Mouse (Mus musculus): ENCODE data around the gene Mob3b.
"Not testable (repeated sequence)": the region's sequence is repeated elsewhere in the genome, so short reads cannot be mapped to it uniquely, and the experiment has no call there.

Mob3b gene

DNA sequence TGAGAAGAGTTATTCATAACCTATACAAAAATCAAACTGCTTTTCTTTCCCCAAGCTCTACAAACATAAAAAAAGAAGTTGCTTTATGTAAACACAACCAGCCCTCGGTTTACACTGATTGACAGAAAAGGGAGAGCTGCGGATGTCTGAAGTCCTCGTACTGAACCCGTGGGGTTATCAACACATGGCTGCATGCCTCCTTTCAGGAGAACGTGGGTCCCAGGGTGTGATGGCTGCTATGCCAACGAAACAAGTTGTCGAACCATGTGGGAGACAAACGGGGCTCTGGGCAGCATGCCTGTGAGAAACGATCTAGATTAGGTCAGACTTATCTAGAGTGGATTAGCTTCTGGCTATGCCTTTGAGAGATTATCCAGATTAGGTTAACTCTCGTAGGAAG lies 192.4 kb downstream of the Mob3b start:
- no peak for DNase-seq (ENCODE audit: low spot score)

DNA sequence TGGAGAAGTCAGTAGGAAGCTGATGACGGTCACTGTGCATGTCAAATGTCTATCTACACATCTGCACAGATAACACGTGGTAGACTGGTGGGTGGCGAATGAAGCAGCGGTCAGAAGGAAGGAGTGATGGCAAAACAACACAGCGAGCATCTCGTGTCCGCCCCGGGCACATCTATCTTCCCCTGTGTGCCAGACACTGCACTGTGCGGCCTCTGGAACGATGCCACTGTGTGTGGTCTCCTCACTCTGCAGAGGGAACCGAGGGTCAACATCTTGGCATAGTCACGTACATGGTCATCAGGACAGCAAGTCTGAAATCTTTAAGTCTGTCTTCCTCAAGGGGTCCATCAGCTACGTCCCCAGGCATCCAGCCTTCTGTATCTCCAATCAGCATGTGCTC lies 193.3 kb downstream of the Mob3b start:
- no peak for DNase-seq (ENCODE audit: low spot score)

DNA sequence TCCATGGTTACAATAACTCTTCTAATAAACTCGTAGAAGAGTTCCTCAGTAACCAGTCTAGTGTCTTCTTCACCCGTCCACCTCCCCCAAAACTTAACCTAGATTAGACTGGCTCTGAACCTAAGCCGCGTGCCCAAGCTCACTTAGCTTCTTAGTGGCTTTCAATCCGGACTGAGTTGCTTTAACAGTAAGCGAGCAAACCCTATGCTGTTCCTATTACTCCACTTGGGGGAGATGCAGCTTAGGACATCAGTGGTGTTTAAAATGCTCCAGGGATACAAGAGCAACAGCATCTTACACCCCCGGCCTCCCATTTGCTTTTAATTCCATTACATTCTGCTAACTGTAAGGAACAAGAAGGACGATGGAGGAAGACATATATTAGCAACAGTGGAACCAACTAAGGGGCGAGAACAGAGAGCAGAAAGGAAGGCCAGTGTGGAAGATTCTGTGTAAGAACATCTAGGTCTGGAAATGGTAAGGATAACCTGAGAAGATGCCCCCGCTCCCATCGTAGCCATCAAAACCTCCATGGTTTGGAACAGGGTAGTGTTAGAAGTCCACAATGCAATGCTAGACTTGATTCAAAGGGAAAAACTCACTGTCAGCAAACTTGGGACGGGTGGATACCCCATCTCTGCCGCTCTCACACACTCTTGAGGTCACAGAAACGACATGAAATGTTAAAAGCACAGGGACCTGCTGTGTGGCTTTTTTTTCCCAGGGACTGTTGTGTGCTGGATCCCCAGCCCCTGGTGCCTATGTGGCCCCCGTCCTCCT lies 196.3 kb downstream of the Mob3b start:
- DNase-seq (ENCODE audit: low spot score) = no peak

DNA sequence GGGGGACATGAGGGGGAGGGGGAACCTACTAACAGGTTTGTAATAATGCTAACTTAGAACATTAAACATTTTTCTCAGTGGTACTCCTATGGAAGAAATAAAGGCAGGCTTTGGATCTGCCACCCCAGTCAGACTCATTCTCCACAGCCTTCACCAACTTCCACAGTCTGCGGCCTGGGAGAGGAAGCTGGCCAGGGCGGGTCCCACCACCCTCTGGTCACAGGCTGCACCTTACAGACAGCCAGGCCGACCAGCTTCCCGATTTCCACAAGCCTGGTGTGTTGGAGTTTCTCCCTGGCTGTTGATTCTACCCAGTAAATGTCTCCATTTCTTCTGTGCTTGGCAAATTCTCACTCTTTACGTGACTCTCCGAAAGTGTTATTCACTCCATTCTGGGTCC lies 197.8 kb downstream of the Mob3b start:
- no peak for DNase-seq (ENCODE audit: low spot score)

DNA sequence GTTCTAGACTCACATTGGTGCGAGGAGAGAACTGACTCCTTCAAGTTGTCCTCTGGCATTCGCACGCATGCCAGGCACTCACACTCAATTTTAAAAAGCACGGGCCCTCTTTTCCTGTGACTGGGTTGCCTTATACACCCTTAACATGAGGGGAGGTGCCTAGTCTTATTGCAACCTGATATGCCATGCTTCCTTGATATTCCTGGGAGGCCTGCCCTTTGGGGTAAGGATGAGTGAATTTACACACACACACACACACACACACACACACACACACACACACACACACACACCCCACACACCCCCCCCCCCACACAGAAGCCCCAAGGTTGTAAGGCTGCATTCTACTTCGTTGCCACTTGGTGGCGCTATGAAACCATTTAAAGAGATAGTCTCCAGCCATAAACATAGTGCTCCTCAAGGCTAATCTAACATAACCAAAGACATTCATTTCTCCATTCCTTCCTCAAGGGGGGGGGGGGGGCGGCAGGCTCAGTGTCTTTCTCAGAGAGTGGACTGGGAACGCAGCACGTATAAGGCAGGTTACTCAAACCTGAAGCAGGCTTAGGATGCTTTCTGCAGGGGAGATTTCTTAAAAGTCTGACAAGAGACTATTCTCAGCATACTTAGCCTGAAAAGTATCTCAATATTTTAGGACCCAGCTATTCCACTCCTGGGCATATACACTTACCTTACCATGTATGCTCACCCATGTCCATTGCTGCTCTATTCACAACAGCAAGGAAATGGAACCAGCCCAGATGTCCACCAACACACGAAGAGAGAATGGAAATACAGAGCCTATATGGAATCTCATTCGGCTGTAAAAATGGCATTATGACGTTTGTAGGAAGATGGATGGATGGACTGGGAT lies 198.9 kb downstream of the Mob3b start:
- no peak for DNase-seq (ENCODE audit: low spot score)

DNA sequence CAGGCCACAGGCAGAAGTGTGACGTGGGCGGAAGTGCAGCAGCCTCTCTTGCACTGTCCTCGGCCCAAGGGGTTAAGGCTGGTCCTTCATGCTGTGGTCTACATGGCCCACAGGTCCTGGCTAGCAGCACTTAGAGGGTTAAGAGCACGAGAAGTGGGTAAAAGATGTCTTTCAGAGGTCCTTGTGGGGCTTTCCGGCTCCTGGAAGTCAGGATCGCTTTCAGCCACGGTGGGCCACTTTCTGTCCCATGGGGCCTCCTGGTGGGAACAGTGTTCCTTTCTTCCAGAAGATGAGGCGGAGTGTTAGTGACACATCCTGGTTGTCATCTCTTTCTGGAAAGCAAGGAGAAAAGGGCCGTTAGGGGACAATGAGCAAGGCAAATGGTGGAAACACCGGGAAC lies 203.6 kb downstream of the Mob3b start:
- DNase-seq (ENCODE audit: low spot score) = no peak

DNA sequence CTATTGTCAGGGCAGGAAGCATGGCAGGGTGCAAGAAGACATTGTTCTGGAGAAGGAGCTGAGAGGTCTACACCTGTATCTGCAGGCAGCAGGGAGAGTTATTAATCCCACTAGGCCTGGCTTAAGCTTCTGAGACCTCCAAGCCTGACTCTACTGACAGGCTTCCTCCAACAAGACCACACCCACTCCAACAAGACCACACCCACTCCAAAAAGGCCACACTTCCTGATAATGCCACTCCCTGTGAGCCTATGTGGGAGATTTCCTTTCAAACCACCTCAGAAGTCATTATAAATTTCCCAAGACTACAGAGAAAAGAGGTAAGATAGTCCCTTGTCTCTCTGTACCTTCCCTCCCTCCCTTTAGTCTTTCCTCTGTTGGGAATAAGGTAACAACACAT lies 210.1 kb downstream of the Mob3b start:
- no peak for DNase-seq (ENCODE audit: low spot score)

DNA sequence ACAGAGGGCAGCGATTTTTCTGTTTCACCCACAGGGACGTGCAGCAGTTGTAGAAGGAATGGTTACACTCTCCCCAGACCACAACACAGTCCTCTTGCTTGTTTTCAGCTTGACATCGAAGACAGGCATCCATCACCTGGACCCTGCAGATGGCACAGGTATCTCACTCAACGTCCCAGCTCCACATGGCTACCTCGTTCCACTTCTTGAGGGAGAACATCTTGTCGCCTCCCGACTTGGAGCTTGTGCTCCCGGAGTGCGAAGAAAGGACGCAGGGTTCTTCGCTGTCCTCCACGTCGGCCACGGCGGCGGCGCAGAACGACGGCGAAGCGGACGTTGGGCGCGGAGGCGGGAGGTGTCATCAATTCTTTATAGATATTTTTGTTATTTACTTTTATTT lies 216.2 kb downstream of the Mob3b start:
- DNase-seq (ENCODE audit: low spot score) = no peak

DNA sequence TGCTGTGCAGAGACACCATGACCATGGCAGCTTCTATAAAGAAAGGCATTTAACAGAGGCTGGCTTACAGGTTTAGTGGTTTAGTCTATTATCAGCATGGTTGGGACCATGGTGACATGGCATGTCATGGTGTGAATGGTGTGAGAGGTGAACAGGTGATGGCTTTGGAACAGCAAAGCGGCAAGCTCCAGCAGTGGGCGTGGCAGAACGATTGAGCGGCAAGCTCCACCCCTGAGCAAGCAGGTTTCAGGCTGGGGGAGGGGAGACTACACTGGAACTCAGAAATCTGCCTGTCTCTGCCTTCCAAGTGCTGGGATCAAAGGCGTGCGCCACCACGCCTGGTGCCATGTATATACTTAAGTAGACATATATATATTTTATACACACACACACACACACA lies 228.9 kb downstream of the Mob3b start:
- not testable (repeated sequence) for DNase-seq (ENCODE audit: low spot score)

DNA sequence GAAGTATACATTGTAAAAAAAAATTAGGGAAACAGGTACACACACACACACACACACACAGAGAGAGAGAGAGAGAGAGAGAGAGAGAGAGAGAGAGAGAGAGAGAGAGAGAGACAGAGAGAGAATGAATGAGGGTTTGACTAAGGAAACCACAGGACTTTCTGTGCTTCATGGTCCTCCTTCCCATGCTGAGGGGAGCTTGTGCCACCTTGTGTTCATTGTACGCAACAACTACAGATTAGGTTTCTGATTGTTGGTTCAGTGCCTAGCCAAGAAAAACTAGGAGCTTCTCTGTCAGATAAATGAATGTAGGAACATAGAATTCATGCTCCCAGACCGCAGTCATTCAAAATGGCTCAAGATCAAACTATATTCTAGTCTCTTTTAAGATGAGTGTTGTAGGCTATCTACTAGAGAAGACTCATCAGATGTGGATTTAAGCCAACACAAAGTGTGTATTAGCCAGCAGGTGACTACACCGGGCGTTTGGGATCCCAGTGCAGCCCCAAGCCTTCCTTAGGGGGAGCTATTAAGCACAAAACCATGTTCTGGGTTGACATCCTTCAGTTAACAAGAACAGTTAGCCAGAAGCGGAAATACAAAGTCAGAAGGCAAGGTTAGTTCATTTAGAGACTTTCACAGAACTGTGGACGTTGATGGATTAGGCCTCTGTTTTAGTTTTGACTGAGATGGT lies 235.0 kb downstream of the Mob3b start:
- DNase-seq (ENCODE audit: low spot score) = peak; percentile 13

DNA sequence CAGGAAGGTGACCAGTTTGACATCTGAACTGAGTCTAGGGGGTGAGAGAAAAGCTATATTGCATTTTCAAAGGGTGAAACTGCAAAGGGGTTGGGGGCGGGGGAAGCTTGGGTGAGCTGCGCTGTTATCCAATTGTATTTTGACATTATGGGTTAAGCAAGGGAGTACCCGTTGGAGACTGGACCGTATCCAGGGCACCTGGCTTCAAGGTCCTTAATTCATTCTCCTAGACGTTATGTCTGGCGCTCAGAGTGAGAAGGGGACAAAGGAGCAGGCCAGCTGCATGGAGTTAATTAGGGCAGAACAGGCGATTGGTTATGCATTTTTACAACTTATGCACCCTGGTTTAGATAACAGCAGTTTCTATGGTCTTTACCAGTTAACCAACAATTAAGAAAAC lies 239.9 kb downstream of the Mob3b start:
- DNase-seq (ENCODE audit: low spot score) = no peak

DNA sequence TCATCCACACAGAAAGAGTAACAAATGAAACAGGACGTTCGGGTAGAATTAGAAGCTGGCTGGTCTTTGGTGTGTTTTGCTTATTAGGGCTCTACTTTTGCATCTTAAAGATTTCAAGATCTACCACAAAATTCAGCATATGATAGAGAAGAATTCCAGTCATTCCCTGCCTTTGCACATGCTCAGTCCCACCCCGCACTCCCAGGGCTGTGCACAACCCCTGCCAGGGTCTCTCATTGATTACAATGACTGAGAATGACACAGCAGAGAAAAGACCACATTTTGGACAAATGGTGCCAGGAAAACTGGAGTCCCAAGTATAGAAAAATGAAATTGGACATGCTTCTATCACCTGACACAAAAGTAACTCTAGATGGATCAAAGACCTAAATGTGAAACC lies 245.1 kb downstream of the Mob3b start:
- no peak for DNase-seq (ENCODE audit: low spot score)

DNA sequence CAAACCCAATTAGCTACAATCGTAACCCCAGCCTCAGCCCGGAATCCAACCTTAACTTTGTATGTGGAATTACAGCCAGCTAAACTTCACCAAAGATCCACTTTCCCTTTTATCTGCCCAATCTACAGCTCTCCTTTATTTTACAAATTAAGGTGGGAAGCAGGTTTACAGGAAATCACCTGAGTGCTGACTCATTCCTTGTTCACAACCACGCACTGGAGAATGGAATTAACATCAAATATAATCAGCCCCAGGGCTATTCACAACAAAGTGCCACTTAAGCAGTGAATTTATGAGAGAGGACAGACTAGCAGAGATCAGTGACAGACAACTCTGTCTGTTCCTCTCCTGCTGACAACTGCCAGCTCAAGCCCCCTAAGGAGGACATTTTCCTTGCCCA lies 245.9 kb downstream of the Mob3b start:
- DNase-seq (ENCODE audit: low spot score) = no peak

DNA sequence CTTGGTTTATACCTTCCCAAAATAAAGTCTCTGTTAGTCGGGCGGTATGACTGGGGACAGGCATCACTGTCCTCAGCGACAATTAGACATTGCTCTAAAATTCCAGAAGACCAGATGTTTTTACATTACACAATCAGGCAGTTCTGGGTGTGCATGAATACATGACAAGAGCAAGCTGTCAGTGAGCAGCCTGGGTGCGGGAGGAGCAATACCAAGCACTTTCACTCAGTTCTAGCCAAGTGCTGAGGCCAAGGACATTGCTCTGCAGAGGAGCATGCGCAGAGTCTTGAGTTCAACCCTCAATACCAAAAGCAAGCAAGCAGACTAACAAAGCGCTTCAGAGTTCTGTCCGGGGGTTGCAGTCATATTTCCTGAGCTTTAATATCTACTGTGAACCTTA lies 249.2 kb downstream of the Mob3b start:
- DNase-seq (ENCODE audit: low spot score) = no peak

DNA sequence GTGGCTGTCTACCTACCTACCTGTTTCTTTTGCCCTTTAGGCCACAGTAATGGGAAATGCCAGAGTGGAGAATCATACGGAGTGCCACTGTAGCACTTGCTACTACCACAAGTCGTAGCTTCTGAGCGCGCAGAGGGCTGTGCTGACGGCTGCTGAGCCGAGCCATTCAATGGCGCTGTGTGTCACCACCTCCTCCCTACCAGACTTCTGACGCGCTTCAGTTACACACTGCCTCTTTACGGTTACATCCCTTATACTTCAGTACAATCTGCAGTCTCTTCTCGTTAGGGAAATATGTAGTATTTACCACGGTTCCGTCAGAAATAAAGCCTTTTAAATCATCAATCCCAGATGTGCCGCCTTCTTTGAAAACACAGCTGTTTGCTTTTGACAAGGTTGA lies 250.3 kb downstream of the Mob3b start:
- DNase-seq (ENCODE audit: low spot score) = no peak

DNA sequence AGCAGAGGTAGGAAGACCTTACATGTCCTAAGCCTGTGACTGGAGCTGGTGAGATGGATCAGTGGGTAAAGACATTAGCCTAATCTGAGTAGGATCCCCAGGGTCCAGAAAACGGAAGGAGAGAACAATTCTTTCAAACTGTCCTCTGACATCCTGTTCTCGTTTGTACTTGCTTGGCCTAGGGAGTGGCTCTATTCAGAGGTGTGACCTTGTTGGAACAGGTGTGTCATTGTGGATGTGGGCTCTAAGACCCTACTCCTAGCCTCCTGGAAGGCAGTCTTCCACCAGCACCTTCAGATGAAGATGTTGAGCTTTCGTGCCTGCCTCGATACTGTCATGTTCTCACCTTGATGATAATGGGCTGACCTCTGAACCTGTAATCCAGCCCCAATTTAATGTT lies 251.1 kb downstream of the Mob3b start:
- DNase-seq (ENCODE audit: low spot score) = no peak

DNA sequence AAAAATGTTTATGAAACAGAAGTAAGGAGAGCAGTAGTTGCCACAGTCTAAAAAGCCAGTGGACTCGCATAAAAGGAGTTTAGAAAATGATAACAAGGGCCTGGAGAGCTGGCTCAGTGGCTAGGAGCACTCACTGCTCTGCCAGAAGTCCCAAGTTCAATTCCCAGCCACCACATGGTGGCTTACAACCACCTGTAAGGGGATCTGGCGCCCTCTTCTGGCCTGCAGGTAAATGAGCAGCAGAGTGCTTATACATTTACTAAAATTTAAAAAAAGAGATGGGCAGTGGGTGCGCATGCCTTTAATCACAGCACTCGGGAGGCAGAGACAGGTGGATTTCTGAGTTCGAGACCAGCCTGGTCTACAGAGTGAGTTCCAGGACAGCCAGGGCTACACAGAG lies 251.9 kb downstream of the Mob3b start:
- DNase-seq (ENCODE audit: low spot score) = no peak

DNA sequence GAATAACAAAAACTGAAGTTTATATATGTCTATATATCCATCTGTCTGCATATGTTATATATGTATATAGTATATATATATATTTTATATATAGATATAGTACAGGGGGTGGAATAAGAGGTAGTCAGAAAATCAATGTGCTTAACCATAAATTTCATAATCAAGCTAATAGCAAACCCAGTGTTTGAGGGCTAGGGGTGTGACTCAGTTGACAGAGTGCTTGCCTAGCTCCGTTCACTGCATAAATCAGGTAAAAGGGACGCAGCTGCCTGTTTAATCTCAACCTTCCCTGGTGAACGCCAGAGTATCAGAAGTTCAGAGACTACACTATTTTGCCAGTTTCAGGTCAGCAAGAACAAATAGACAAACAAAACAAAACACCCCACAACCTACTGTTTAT lies 255.7 kb downstream of the Mob3b start:
- not testable (repeated sequence) for DNase-seq (ENCODE audit: low spot score)

DNA sequence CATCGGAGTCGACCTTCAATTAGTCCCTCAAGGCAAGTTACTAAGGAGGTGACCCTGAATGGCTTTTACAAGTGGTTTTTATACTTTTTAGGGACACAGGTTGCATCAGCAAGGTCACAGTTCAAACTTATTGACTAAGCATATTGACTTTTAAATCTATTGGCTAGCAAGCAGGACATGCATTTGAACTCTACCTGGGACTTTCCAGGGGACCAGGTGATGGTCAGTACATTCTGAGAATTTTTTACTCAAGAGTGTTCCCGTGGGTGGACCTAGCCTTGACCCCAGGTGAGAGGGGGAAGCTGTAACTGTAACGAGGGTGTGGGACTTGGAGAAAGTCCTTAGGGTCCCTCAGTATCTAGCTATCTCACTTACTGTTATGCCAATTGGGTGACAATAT lies 256.1 kb downstream of the Mob3b start:
- no peak for DNase-seq (ENCODE audit: low spot score)

DNA sequence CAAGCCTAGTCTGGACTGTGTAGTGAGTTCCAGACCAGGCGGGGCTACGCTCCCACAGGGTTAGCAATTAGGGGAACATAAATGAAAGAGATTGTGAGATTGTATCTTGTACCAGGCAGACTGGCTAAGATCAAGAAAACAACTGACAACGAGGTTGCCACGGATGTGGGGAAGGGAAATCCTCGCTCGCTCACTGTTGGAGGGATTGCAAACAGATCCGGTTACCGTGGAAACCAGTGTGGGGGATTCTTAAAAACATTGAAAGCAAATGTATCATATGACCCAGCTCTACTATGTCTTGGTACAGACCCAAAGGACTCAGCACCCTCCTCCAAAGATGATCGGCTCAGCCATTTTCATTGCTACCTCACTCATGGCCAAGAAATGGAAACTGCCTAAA lies 257.1 kb downstream of the Mob3b start:
- no peak for DNase-seq (ENCODE audit: low spot score)

DNA sequence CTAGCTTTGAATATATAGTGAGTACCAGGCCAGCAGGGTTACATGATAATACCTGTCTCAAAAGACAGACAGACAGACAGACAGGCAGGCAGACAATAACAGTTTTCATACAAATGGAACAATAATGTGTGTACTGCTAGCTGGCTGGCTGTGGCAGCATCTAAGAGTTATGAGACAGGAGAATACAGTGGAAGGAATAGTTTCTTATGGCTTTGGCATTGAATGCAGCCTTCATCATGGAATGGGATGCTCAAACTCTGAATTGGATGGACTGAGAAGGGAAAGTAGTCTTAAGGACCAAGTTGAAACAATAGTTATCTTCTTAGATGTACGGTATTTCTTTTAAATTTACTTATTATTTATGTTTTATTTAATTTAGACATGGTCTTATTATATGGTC lies 258.0 kb downstream of the Mob3b start:
- DNase-seq (ENCODE audit: low spot score) = no peak

Measured in left cerebral cortex, adult 11 months (tissue).